Mouse (Mus musculus): ENCODE results near the gene Mcfd2.
"Not testable (repeated sequence)": the region's sequence is repeated elsewhere in the genome, so short reads cannot be mapped to it uniquely, and the experiment has no call there.

Gene Mcfd2

DNA sequence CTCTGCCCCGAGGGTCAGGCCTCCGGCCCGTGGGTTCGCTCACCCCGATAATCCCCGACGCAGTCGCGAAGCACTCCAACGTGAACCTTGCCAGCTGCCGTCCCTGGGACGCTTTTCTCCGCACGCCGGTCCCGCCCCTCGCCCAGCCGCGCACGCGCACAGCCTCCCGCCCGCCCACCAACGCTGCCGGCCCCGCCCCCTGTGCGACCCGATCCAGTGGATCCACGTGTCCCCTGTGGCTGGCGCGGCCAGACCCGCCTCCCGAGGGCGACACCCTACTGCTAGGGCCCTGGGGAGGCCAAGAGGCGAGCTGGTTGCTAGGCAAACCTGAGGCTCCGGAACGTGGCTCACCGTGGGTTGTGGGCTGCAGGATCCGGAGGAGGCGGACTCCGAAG, at the start of gene Mcfd2:
Gene Mcfd2, minus strand, starts transcription at position 144 of the 395 bp plus-strand sequence.
- peak; percentile 92 to 99 for DNase-seq (ENCODE audit: low spot score in 2 of 2)

DNA sequence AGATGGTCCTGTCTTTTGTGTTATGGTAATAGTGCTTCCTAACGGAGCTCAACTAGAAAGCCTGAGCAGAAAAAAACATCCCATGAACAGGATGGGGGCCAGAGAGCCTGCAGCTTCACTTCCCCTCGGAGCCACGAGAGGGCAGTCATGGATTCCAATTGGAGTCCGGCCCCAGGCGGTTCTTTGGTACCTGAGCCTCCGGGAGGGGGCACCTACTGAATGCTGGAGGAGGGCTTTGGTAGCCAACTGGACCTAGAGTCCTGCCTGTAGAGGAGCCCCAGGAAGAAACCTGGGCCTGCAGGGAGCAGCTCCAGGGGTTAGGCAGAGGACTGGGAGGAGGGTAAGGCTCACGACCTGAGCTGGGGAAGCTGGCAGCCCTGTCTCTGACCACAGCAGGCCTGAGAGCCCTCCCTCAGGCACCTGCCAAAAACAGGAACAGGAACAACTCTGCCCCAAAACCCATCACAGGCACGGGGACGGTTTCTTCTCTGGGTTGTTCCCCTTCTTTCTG, 49.3 kb upstream of the Mcfd2 start:
- peak; percentile 89 to 95 for DNase-seq (ENCODE audit: low spot score in 2 of 2)

DNA sequence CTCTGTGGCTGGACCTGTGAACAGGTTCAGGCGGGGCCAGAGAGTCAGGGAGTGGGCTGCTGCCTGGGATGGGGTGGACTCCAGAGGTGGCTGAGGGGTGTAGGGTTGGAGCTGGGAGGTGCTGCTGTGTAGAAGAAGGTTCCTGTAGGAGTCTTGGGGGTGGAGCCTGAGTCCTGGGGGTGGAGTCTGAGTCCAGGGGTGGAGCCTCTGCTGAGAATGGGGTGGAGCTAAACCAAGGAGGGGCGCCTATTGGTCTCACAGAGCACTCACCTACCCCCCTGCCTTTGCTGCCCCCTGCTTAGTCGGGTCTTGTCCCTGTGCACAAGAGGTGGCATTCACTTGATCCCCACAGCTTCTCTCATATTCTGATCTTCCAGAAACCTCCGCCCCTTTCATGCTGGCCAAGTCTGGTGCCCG, 48.8 kb upstream of the Mcfd2 start:
- DNase-seq (ENCODE audit: low spot score in 2 of 2): peak; percentile 67 to 77

DNA sequence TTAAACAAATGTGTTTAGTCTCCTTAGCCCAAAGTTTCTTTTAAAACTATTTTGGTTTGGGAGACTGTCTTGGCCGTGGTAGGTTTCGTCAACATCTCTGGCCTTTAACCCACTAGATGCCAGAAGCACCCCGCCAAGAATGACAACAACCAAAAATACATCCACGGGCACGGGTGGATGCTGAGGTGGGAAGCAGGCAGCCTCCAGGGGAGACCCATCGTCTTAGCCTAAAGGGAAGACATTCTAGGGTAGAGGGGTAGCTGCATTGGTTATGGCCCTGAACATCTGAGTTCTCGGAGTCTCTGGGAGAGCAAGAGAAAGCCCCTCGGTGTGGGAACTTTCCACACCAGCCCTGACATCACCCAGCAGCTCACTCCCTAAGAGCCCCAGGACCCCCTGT, 48.4 kb upstream of the Mcfd2 start:
- DNase-seq (ENCODE audit: low spot score in 2 of 2): no peak

DNA sequence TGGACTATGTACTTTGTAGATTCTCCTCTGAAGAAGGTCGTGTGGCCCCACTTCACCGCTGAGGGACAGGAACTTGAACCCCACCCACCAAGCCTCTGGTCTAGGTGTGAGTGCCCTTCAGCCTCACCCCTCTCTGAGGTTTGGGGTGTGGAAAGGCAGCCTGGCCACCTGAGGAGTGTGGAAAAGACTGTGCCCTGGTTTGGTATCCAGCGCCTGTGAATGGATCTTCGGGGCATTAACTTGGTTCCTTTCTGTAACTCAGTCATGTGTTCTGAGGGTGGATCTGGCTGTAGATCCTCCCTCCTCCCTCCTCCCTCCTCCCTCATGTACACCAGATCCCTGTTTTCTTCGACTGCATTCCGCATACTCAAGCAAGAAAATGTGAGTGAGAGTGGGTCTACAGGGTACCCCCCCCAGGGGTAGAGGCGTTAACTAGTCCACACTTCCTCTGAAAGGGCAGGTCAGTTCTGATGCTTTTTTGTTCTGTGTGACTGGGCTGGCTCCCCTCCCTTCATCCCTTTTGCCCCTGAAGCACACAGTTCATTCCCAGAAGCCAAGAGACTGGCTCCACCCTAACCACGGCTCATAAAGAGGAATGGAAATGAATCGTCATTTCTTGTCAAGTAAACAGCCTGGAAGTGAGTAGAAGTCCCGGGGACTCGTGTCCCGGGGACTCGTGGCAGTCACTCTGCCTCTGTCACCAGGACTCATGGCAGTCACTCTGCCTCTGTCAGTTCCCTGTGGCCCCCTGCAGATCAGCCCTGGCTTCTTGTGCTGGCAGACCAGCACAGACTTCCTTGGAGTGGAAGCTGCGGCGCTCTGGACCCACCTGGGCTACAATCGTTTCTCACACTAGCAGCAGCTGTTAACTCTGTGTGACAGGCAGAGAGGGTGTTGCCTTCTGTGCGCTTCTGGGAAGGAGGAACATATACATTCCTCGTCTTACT, 47.5 kb upstream of the Mcfd2 start:
- DNase-seq (ENCODE audit: low spot score in 2 of 2): no peak

DNA sequence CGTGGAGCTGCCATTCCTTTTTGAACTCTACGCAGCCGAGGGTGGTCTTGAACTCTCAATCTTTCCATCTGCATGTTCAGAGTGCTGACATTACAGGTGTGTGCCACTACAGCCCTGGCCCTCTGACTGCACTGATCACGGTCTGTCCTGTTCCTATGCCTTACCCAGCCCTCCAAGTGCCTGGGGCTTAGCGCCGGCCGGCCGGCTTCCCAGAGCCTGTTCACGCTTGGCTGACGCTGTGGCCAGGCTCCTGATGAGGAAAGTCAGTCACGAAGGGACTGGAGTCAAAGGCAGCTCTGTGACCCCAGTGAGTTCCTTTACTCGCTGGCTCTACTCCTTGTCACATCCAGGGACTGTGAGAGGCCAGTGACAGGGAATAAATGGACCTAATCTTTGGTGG, 46.6 kb upstream of the Mcfd2 start:
- no peak for DNase-seq (ENCODE audit: low spot score in 2 of 2)

DNA sequence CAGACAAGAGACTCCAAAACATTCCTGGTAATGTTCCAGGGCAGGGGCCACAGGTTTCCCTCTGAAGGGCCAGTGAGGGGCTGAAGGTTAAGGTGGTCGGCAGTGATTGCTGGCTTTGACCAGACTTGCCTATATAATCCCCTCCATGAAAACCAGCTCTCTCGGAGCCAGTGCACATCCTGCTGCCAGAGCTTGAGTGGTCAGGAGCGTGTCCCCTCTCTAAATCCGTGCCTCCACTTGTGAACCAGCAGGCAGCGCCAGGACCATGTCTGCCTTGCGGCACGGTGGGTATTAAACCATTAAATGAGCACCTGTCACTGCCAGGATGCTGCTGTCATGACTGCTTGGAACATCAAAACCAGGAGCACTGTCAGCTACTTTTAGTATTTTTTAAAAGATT, 44.8 kb upstream of the Mcfd2 start:
- DNase-seq (ENCODE audit: low spot score in 2 of 2): no peak

DNA sequence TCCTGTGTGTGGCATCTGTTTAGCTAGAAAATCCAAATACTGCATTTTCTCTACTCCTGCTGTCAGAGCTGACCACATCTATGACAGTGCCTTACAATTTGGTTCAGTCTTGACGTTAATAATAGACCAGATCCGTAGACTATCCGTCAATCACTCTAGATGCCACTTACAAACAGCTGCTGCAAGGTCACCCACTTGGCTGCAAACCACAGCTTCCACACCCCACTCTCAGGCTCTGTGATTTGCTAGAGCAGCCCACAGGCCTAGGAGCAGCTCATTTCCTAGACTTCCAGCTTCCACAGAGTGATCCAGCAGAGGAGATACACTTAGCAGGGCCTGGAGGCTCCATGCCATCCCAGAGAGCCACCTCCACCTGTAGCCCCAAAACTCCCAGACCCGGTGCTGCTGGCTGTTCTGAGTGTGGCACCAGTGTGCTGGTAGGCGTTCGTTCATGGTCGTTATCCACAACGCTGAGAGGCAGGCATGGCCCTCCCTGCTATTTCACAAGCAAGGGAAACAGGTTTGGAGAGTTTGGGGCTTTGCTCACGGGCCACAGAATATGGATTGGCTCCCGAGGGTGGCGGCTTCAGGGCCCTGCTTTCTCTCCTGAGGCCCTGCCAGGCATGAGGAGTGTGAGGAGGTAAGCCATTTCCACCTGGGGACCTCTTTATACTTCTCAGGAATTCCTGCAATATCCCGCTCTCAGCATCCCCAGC, 43.5 kb upstream of the Mcfd2 start:
- no peak for DNase-seq (ENCODE audit: low spot score in 2 of 2)

DNA sequence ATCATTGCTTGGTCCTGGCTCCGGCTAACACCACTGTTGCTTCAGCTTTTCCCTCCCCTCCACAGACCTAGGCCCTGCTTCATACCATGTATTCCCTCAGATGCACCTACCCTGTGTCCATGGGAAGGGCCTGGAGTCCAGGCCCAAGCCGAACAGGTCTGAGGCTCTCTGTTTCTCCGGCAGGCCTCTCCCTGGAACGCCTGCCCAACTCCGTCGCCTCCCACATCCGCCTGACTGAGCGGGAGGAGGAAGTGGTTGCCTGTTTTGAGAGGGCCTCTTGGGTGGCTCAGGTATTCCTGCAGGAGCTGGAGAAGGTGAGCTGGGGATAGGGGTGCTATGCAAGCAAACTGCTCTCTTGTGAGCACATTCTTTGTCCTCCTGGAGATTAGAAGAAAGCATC, 41.0 kb upstream of the Mcfd2 start:
- DNase-seq (ENCODE audit: low spot score in 2 of 2): no peak

DNA sequence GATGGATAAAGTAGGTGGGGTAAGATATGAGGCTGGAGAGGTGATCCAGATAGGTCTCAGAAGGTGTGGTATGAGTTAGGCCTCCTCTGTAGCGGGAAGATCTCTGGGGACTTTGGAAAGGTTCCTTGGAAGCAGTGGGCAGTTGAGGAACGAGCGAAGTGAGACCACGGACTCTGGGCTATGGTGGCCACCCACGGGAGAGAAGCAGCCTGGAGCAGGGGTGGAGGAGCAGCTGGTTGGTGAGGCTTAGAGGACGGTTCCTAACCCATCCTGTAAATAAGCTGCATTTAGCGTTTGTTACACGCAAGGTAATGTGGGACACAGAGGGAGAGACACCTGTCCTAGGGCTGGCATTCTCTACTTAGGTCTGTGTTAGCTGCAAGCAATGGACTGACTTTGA, 39.3 kb upstream of the Mcfd2 start:
- no peak for DNase-seq (ENCODE audit: low spot score in 2 of 2)

DNA sequence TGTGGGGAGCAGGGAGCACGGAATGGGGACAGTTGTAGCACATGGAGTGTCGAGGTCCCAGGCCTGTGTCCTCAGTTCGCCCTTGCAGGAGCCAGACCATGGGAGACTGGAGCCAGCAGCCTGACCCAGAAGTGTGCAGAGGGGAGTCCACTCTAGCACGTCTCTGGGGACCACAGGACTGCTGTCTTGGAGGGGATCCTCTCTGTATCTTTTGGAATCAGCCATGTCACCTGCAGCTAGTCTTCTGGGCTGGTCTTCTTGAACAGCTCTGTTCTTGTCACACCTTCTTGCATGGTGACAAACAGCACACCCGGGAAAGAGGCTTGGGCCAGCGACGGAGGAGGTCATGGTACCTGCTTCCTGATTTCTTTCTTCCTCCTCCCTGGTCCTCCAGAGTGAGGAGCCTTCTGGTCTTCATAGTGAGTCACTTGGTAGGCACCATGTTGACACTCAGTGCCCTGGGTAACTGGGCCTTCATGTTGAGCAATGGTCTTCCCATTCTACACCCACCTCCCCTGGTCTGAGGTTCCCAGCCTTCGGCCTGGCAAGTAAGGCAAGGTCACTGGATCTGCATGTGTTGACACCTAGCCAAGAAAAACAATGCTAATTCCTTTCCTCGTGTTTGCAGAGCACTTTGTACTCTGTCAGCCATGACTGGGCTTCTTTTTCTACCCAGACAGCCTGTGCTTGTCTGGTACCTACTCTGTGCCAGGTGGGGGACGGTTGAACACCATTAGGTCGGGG, 38.6 kb upstream of the Mcfd2 start:
- no peak for DNase-seq (ENCODE audit: low spot score in 2 of 2)

DNA sequence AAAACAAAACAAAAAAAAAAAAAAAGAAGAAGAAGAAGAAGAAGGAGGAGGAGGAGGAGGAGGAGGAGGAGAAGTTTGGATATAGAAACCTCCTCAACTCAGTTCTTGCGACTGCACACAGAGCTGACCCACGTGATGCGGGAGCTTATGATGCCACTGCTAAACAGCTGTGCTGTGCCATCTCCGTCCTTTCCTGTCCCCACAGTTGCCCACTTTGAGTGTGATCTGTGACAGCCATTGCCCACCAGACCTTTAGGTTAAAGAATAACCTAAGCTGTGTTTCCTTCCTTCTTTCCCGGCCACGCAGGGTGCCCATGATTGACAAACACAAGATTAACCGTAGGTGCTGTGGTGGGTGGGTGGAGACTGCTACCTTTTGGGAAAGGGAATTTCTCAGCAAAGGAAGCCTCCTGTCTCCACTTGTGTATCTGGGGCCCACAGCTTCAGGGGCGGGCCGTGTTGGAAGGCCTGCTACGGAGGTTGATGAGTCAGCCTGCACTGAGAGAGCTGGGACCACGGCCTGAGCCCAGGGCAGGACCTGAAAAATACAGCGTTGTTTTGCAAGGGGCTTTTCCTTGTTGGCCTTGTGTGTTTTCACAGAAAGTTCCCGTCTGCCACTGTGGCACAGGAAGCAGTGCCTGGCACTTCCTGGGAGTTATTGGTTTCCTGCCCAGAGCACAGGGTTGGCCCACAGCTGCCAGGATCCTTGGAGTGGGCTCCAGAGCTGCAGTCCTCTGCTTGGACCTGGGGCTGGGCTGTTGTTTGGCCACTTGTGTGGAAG, 36.5 kb upstream of the Mcfd2 start:
- DNase-seq (ENCODE audit: low spot score in 2 of 2): no peak

DNA sequence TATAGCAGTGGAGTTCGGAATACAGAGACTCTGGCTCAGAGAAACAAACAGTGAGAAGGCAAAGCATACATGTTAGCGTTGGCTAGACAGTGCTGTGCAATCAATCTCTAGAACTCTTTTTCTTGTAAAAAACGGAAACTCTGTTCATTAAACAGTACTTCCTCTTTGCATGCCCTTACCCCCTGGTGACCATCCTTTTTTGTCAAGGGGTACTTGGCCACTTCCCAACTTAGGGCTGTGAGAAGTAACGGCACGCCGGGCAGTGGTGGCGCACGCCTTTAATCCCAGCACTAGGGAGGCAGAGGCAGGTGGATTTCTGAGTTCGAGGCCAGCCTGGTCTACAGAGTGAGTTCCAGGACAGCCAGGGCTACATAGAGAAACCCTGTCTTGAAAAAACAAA, 35.9 kb upstream of the Mcfd2 start:
- DNase-seq (ENCODE audit: low spot score in 2 of 2): not testable (repeated sequence)

DNA sequence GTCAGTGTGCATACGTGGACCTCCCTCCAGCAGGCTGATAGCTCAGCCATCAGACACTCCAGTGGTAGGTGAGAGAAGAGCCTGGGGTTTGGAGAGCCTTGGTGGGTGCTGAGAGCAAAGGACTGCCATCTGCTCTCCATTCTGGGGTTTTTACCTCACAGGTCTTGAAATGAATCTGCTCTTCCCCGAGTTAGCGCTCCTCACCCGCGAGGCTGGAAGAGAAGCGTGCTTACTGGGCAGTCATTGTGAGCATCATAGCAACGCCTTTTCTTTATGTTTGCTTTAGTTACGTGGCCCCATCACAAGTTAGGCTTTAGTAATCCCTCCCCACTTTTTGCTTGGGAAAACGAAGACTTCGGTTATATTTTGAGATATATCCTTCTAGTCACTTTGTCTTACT, 34.6 kb upstream of the Mcfd2 start:
- no peak for DNase-seq (ENCODE audit: low spot score in 2 of 2)

DNA sequence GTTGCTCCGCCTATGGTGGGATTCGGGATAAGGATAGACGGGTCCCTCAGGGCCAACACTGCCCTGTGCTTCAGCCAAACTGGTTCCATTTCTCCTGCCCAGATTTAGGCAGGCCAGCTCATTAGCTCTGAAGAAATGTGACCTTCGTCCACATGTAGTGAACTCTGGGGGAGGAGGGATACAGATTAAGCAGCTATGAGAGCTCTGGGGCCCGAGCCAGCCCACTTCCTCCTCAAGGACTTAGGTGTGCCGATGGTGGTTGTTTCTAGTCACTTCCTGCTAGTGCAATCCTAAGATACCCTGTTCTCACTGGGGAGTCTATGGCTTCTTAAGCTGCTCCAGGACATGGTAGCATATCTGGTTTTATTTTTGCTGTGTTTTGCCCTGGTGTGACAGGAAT, 33.2 kb upstream of the Mcfd2 start:
- DNase-seq (ENCODE audit: low spot score in 2 of 2): no peak

DNA sequence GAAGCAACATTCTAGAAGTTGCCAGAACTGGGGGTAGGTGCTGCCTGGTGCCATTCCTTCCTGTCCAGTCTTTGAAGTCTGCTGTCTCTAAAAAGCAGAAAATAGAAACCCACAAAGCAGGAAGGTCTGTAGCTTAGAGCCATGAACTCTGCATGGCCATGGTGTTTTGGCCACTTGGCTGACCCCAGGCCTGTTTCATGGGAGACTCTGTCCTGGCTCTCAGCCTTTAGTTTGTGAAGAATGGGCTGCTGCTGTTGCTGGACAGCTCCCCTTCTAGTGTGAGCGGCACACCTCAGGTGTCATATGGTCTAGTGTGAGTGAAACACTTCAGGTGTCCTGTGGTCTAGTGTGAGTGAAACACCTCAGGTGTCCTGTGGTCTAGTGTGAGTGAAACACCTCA, 31.0 kb upstream of the Mcfd2 start:
- not testable (repeated sequence) for DNase-seq (ENCODE audit: low spot score in 2 of 2)

DNA sequence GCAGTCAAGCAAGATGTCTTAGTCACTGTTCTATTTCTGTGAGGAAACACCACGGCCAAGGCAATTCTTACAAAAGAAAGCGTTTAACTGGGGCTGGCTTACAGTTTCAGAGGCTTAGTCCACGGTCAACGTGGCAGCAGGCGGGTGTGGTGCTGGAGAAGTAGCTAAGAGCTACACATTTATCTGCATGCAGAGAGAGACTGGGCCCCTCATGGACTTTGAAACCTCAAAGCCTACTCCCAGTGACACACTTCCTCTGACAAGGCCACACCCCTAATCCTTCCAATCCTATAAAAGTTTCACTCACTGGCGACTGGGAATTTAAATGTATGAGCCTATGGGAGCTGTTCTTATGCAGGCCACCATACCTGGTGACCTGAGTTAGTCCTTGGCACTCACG, 30.0 kb upstream of the Mcfd2 start:
- no peak for DNase-seq (ENCODE audit: low spot score in 2 of 2)

DNA sequence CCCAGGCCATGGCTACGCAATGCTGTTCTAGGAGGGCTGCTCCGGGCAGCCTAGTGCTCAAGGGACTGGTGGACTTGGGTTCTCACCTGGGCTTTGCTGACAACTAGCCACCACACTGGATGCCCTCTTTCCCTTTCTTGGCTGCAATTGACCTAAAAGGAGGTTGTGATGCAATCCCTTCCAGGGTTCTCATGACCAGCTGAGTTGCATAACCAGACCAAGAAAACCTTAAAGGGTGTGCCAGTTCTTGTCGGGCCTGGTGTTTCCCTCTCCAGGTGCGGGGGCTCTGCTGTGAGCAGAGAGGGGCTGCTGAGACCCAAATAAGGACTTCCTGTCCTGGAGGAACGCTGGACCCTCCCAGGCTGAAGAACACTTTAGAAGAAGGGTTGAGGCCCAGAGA, 27.4 kb upstream of the Mcfd2 start:
- no peak for DNase-seq (ENCODE audit: low spot score in 2 of 2)

DNA sequence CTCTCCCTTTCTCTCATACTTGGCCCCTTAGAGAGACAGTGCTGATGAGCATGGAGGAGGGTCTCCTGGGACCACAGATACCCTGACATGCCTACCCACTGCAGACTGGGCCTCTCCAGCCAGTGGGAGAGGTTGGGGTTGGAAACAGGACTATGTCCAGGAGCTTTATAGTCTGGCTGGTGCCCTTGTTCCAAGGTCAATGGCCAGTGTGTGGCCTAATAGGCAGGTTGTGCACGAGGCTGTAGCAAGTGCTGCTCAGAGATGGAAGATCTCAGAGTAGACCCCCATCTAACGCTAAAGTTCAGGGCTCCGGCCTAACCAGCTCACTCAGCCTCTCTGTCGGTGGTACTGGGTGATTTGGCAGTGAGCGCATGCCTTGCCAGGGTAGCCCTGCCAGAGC, 26.0 kb upstream of the Mcfd2 start:
- no peak for DNase-seq (ENCODE audit: low spot score in 2 of 2)

DNA sequence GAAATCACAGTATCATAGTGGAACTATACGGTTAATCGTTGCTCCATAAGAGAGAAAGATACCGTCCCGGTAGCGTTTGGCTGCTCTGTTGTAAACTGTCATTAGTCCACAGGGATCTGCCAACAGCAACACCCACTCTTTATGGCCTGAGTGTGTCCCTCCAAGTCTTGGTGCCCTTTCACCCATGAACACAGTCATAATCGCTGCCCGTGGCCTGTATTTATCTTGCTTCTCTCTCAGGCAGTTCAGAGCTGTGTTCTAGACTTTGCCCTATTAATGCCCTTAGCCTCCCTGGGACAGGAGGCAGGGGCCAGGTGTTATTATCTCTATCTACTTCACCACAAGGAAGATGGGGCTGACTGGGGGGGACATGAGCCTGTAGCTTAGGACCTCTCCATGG, 25.3 kb upstream of the Mcfd2 start:
- DNase-seq (ENCODE audit: low spot score in 2 of 2): no peak

DNA sequence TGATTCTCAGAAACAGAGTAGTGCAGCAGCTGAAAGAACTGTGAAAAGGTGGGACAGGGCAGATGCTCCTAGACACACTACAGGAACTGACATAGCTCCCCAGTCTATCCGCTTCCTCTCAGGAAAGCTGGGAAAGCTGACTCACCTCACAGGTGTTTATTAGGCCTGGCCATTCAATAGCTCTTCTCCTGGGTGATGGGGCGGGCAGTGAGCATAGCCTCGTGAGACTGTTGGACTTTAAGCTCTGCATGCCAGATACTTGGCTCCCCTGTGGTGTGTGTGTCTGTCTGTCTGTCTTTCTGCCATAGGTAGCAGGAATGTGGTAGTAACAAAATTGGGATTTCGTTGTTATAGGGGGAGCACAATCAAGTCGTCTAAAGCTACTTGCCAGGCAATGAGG, 23.6 kb upstream of the Mcfd2 start:
- DNase-seq (ENCODE audit: low spot score in 2 of 2): no peak
